Mouse (Mus musculus) liver, embryonic 11.5 days (tissue): ENCODE measurements around the gene Aknad1. TPM values are rescaled to one million over a fixed set of nuclear protein-coding genes. Genes with fewer than 3 reads are reported as not detected.

Experiments used
- ATAC-seq: fragments of 200-750 bp; cut with Nextera tagmentation; replicated peaks from 2 replicates; pipeline ENCODE4 v1.8.0; 2017; ENCODE audit warnings: moderate number of reproducible peaks, mild to moderate bottlenecking, moderate TSS enrichment, moderate library complexity; ENCODE audit not compliant: low FRiP score
- DNase-seq: peaks from one replicate; pipeline ENCODE4 v3.0.0-alpha.2; 2017; ENCODE audit warnings: low spot score
- H3K27ac ChIP-seq: fragments of 300-500 bp; sonication (generic); 2 replicates; pipeline ENCODE4 v1.5.1; 2014; ENCODE audit warnings: mild to moderate bottlenecking, low read depth, low read length, control low read depth
- H3K27me3 ChIP-seq: fragments of 300-500 bp; sonication (generic); replicated peaks from 2 replicates; pipeline ENCODE4 v1.6.1; 2014; ENCODE audit warnings: low read length, mixed read lengths; ENCODE audit not compliant: control insufficient read depth, insufficient read depth
- H3K36me3 ChIP-seq: fragments of 300-500 bp; sonication (generic); 2 replicates; pipeline ENCODE4 v1.6.1; 2014; ENCODE audit warnings: mild to moderate bottlenecking, low read length, moderate library complexity, mixed read lengths; ENCODE audit not compliant: control insufficient read depth, insufficient read depth
- H3K4me1 ChIP-seq: fragments of 300-500 bp; sonication (generic); replicated peaks from 2 replicates; pipeline ENCODE4 v1.6.1; 2014; ENCODE audit warnings: low read length, mixed read lengths; ENCODE audit not compliant: control insufficient read depth, insufficient read depth
- H3K4me2 ChIP-seq: fragments of 300-500 bp; sonication (generic); 2 replicates; pipeline ENCODE4 v1.6.1; 2014; ENCODE audit warnings: mild to moderate bottlenecking, control low read depth, moderate library complexity
- H3K4me3 ChIP-seq: fragments of 300-500 bp; sonication (generic); 2 replicates; pipeline ENCODE4 v1.5.1; 2014; ENCODE audit warnings: low read depth, low read length, control low read depth
- H3K9ac ChIP-seq: fragments of 300-500 bp; sonication (generic); 2 replicates; pipeline ENCODE4 v1.6.1; 2014; ENCODE audit warnings: low read depth, low read length, control low read depth
- H3K9me3 ChIP-seq: fragments of 300-500 bp; sonication (generic); 2 replicates; pipeline ENCODE4 v1.6.1; 2016; ENCODE audit warnings: low read length, inconsistent platforms, mixed read lengths; ENCODE audit not compliant: control insufficient read depth
- WGBS: fragments of 180-500 bp; shearing (Covaris S2); extraction: QIAGEN DNeasy Blood & Tissue Kit; methylation state at CpG from one replicate; pipeline ENCODE4 v1.1.7; 2014; 5-methylcytosine and 5-hydroxymethylcytosine counted together
- polyA plus RNA-seq: library from polyadenylated mRNA; unstranded; fragments of >200 nt; fragmentation: Nextera tagmentation; extraction: Ambion mirVana; gene quantifications from 2 replicates; pipeline ENCODE4 v1.2.1, GENCODE M21; 2014

Aknad1 gene
- polyA plus RNA-seq, result 0.44 and 0.45 TPM in 2 replicates

- Histone ChIP-seq H3K4me2 (no peak within 1 kb of the TSS), H3K27me3 (no peaks in the 10 kb centered on the region; the same call in 1 of the 2 replicates), H3K4me3 (no peak within 1 kb of the TSS), H3K9me3 (no peaks in the 10 kb centered on the region), H3K4me1 (no peaks in the 10 kb centered on the region), H3K9ac (no peak within 1 kb of the TSS), H3K27ac (no peak within 1 kb of the TSS), H3K36me3 (no peaks in the 10 kb centered on the region)
- no peak for DNase-seq
- ATAC-seq, result no peak
- WGBS, result 65% methylated on average over 8 of the region's 8 CpGs
Measured at GRCm38 (mm10) chr3:108739045-108739708, at the start of gene Aknad1. TSS of gene Aknad1 (plus strand) at chr3:108739658.

- no peak overlapping the region for H3K9ac ChIP-seq
- H3K4me2 ChIP-seq, result no peak overlapping the region
- H3K27ac ChIP-seq, result no peak overlapping the region
- no peaks in the 10 kb centered on the region for H3K9me3 ChIP-seq
- H3K4me1 ChIP-seq, result no peaks in the 10 kb centered on the region
- no peaks in the 10 kb centered on the region for H3K27me3 ChIP-seq
- H3K4me3 ChIP-seq, result no peak overlapping the region
- DNase-seq, result no peak
- H3K36me3 ChIP-seq, result peaks cover 9% of the 10 kb centered on the region
- 88% methylated on average over 4 of the region's 4 CpGs for WGBS
- no peak for ATAC-seq
Measured at GRCm38 (mm10) chr3:108689979-108690378, 49.5 kb upstream of the Aknad1 start.

GRCm38 (mm10) chr3:108694321-108694720 lies 45.1 kb upstream of the Aknad1 start:
- Histone ChIP-seq H3K4me1 (no peaks in the 10 kb centered on the region), H3K9me3 (no peaks in the 10 kb centered on the region), H3K4me2 (no peak overlapping the region), H3K4me3 (no peak overlapping the region), H3K27ac (no peak overlapping the region), H3K9ac (no peak overlapping the region), H3K36me3 (peaks cover 16% of the 10 kb centered on the region), H3K27me3 (no peaks in the 10 kb centered on the region)
- 88% methylated on average over 9 of the region's 9 CpGs for WGBS
- no peak for DNase-seq
- no peak for ATAC-seq

- WGBS, result 78% methylated on average over 8 of the region's 8 CpGs
- no peaks in the 10 kb centered on the region for H3K9me3 ChIP-seq
- H3K27me3 ChIP-seq, result no peaks in the 10 kb centered on the region
- H3K9ac ChIP-seq, result no peak overlapping the region
- H3K27ac ChIP-seq, result no peak overlapping the region
- no peak for DNase-seq
- H3K4me1 ChIP-seq, result no peaks in the 10 kb centered on the region
- H3K4me2 ChIP-seq, result no peak overlapping the region
- H3K36me3 ChIP-seq, result peaks cover 23% of the 10 kb centered on the region
- ATAC-seq, result peak; percentile 54; the same call in 1 of the 2 replicates
- no peak overlapping the region for H3K4me3 ChIP-seq
Measured at GRCm38 (mm10) chr3:108698662-108699061, 40.8 kb upstream of the Aknad1 start.

GRCm38 (mm10) chr3:108699786-108700185 lies 39.7 kb upstream of the Aknad1 start:
- 86% methylated on average over 4 of the region's 4 CpGs for WGBS

GRCm38 (mm10) chr3:108701256-108701655 lies 38.2 kb upstream of the Aknad1 start:
- no peak overlapping the region for H3K27ac ChIP-seq
- H3K36me3 ChIP-seq, result peaks cover 15% of the 10 kb centered on the region; the same call in 1 of the 2 replicates
- H3K4me1 ChIP-seq, result no peaks in the 10 kb centered on the region
- no peak overlapping the region for H3K4me3 ChIP-seq
- 74% methylated on average over 1 of the region's 1 CpGs for WGBS
- ATAC-seq (no peak), DNase-seq (no peak)
- no peaks in the 10 kb centered on the region for H3K9me3 ChIP-seq
- no peaks in the 10 kb centered on the region for H3K27me3 ChIP-seq
- no peak overlapping the region for H3K4me2 ChIP-seq
- no peak overlapping the region for H3K9ac ChIP-seq

More at GRCm38 (mm10) chr3:108699786-108700185, 39.7 kb upstream of the Aknad1 start:
- Histone ChIP-seq H3K9ac (no peak overlapping the region), H3K4me1 (no peaks in the 10 kb centered on the region), H3K27me3 (no peaks in the 10 kb centered on the region), H3K27ac (no peak overlapping the region), H3K36me3 (peaks cover 20% of the 10 kb centered on the region; the same call in 1 of the 2 replicates), H3K9me3 (no peaks in the 10 kb centered on the region), H3K4me2 (no peak overlapping the region), H3K4me3 (no peak overlapping the region)
- DNase-seq (no peak), ATAC-seq (no peak)

GRCm38 (mm10) chr3:108702789-108703188 lies 36.7 kb upstream of the Aknad1 start:
- H3K4me2 ChIP-seq, result no peak overlapping the region
- H3K27ac ChIP-seq, result no peak overlapping the region
- WGBS, result 93% methylated on average over 8 of the region's 8 CpGs
- DNase-seq (no peak), ATAC-seq (no peak)
- no peaks in the 10 kb centered on the region for H3K4me1 ChIP-seq
- H3K36me3 ChIP-seq, result peaks cover 11% of the 10 kb centered on the region; the same call in 1 of the 2 replicates
- H3K9me3 ChIP-seq, result no peaks in the 10 kb centered on the region
- H3K4me3 ChIP-seq, result no peak overlapping the region
- H3K27me3 ChIP-seq, result no peaks in the 10 kb centered on the region
- H3K9ac ChIP-seq, result no peak overlapping the region

GRCm38 (mm10) chr3:108711296-108711695 lies 28.2 kb upstream of the Aknad1 start:
- ATAC-seq, result no peak
- WGBS, result 97% methylated on average over 5 of the region's 5 CpGs

GRCm38 (mm10) chr3:108713065-108713675 lies 26.3 kb upstream of the Aknad1 start:
- DNase-seq, result no peak
- no peak overlapping the region for H3K27ac ChIP-seq
- WGBS, result 65% methylated on average over 3 of the region's 3 CpGs
- H3K9ac ChIP-seq, result no peak overlapping the region
- no peaks in the 10 kb centered on the region for H3K36me3 ChIP-seq
- no peak overlapping the region for H3K4me2 ChIP-seq
- no peak overlapping the region for H3K4me3 ChIP-seq
- no peaks in the 10 kb centered on the region for H3K27me3 ChIP-seq
- H3K4me1 ChIP-seq, result peaks cover 11% of the 10 kb centered on the region
- no peak for ATAC-seq
- H3K9me3 ChIP-seq, result no peaks in the 10 kb centered on the region

More at GRCm38 (mm10) chr3:108711296-108711695, 28.2 kb upstream of the Aknad1 start:
- Histone ChIP-seq H3K4me2 (no peak overlapping the region), H3K36me3 (no peaks in the 10 kb centered on the region), H3K9ac (no peak overlapping the region), H3K4me3 (no peak overlapping the region), H3K27me3 (no peaks in the 10 kb centered on the region), H3K27ac (no peak overlapping the region), H3K9me3 (no peaks in the 10 kb centered on the region), H3K4me1 (peaks cover 11% of the 10 kb centered on the region)
- DNase-seq, result no peak
